Mouse (Mus musculus) hindbrain, embryonic 10.5 days (tissue): ENCODE data around the gene Mrps21. TPM values are rescaled to one million over a fixed set of nuclear protein-coding genes. Genes with fewer than 3 reads are reported as not detected.

Experiments used
- DNase-seq: peaks from one replicate; pipeline ENCODE4 v3.0.0-alpha.2; 2017; ENCODE audit warnings: low spot score
- H3K27ac ChIP-seq: fragments of 300-500 bp; sonication (generic); 2 replicates; pipeline ENCODE4 v1.5.1; 2016; ENCODE audit warnings: mild to moderate bottlenecking, moderate library complexity
- H3K27me3 ChIP-seq: fragments of 300-500 bp; sonication (generic); 2 replicates; pipeline ENCODE4 v1.6.1; 2016; ENCODE audit warnings: mild to moderate bottlenecking; ENCODE audit not compliant: poor library complexity, insufficient read depth, severe bottlenecking
- H3K36me3 ChIP-seq: fragments of 300-500 bp; sonication (generic); 2 replicates; pipeline ENCODE4 v1.6.1; 2016; ENCODE audit warnings: mild to moderate bottlenecking, moderate library complexity
- H3K4me1 ChIP-seq: fragments of 300-500 bp; sonication (generic); replicated peaks from 2 replicates; pipeline ENCODE4 v1.6.1; 2016; ENCODE audit warnings: mild to moderate bottlenecking
- H3K4me3 ChIP-seq: fragments of 300-500 bp; sonication (generic); 2 replicates; pipeline ENCODE4 v1.5.1; 2016; ENCODE audit warnings: mild to moderate bottlenecking, moderate library complexity
- H3K9me3 ChIP-seq: fragments of 300-500 bp; sonication (generic); 2 replicates; pipeline ENCODE4 v1.6.1; 2016; ENCODE audit warnings: mild to moderate bottlenecking, moderate library complexity
- WGBS: fragments of 180-500 bp; shearing (Covaris S2); methylation state at CpG from one replicate; pipeline ENCODE4 v1.1.7; 2016; 5-methylcytosine and 5-hydroxymethylcytosine counted together
- polyA plus RNA-seq: library from polyadenylated mRNA; unstranded; fragments of >200 nt; fragmentation: Nextera tagmentation; extraction: Ambion mirVana; gene quantifications from 2 replicates; pipeline ENCODE4 v1.2.1, GENCODE M21; 2016

The Mrps21 gene
- polyA plus RNA-seq, 1 experiment from 2014 or later = 403 TPM

DNA sequence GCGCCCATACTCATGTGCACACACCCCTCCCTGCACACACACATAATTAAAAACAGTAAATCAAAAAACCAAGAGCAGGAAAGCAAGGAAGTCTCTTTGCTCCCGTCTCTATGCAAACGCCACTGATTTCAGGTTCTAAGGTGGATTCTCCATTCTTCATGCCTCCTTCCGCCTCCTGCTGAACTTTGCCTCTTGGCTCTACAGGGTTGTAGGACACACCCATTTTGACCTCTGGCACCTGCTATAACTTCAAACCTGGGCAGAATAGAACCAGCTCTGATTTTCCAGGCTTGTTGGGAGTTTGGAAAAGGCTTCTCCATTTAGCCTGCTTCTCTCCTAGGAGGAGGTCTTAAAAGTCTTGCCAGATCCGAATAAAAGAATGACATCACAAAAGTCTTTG, 13.1 kb upstream of the Mrps21 start:
- no peak for DNase-seq

DNA sequence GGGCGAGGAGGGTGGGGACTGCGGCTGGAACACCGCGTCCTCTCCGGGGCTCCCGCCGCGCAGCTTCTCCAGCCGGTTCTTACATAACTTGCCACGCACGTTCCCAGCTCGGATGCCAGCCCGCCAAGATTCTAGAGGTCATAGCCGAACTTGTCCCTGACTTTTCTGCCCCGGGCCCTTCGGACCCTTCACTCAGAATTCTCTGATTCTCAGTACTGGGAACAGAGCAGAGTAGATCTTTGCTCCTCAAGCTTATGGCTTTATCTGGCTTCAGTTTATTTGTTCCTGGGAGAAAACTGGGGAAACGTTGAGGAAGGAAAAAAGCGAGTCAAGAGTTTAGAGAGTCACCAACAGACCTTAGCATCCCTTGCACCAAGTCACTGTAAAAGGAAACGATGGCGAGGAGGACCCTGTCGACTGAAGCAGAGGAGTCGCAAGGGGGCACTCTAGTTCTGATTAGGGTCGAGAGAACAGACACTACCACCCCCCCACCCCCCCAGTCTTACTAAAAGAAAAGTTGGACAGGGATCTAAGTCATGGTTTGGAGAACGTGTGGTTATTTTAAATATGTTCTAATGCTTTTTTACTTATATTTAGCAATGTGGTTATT, 11.6 kb upstream of the Mrps21 start:
- H3K36me3 ChIP-seq = no peaks in the 10 kb centered on the region
- peaks cover 3% of the 10 kb centered on the region; the same call in 1 of the 2 replicates for H3K27me3 ChIP-seq
- peak overlapping the region; percentile 81 for H3K27ac ChIP-seq
- peak overlapping the region; percentile 67 for H3K4me3 ChIP-seq
- 2% methylated on average over 24 of the region's 24 CpGs for WGBS
- H3K4me1 ChIP-seq = peaks cover 22% of the 10 kb centered on the region
- no peaks in the 10 kb centered on the region for H3K9me3 ChIP-seq
- peak; percentile 61 for DNase-seq

More for the DNA sequence above, 13.1 kb upstream of the Mrps21 start:
- H3K4me1 ChIP-seq = peaks cover 22% of the 10 kb centered on the region
- no peak overlapping the region for H3K4me3 ChIP-seq
- no peaks in the 10 kb centered on the region for H3K9me3 ChIP-seq
- peaks cover 3% of the 10 kb centered on the region; the same call in 1 of the 2 replicates for H3K27me3 ChIP-seq
- WGBS = 86% methylated on average over 5 of the region's 5 CpGs
- no peaks in the 10 kb centered on the region for H3K36me3 ChIP-seq
- no peak overlapping the region for H3K27ac ChIP-seq

DNA sequence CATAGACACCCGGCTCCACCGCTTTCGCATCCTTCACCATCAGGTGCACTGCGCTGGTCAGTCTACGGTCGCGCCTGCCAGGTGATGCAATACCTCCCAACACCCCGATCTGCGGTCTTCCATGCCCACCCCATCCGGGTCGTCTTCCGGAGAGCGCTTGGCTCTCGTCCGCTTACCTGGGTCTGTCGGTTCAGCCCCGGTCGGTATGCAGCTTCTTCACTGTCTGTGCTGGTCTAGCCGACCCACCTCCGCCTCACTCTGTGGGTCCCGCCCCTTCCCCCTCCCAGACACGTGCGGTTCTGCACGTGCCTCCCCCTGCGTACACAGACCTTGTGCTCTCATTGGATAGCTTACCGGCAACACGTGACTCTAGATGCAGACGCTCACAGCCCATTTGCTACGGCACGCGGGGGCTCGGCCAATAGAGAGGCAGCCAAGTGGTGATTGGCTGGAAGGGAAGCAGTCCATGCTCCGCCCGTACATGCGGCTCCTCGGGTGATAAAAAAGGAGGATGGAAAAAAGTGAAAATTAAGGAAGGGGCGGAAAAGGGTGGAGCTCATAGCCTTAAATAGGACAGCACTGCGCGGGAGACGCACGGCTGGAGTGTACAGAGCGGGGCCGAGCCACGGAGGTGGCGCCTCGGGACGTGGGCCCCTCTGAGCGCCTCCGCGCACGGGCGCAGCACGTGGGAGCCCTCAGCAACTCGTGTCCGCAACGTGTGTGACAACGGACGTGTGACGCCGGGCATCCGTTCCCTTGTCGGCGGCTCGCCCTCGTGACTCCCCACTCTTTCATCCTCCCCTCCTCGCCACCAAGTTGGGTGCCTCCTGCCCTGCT, 10.9 kb upstream of the Mrps21 start, which contains the start of gene Ciart:
TSS of gene Ciart (minus strand) at position 273 of the 837 bp plus-strand sequence.
- DNase-seq = peak; percentile 96

DNA sequence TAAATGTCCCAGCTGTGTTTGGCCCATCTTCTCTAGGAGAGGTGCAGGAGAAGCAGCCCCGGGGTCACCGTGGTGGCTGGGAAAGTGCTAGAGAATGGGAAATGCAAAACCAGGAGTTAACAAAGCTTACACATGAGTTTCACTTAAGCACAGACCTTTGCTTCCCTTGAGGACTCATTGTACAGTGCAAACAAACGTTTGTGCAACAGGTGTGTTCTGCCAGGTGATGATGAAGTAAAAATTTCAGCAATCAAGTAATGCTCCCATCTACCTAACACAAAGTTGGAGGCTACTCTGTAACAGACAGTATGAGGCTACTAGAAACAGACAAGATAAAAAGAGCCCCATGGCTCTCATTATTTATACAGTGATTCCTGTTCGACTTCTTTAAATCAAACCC, 7.7 kb upstream of the Mrps21 start:
- no peaks in the 10 kb centered on the region for H3K36me3 ChIP-seq
- WGBS = 91% methylated on average over 4 of the region's 4 CpGs
- H3K4me1 ChIP-seq = peaks cover 22% of the 10 kb centered on the region
- H3K9me3 ChIP-seq = no peaks in the 10 kb centered on the region
- H3K27me3 ChIP-seq = peaks cover 3% of the 10 kb centered on the region; the same call in 1 of the 2 replicates
- DNase-seq = no peak
- H3K27ac ChIP-seq = no peak overlapping the region
- no peak overlapping the region for H3K4me3 ChIP-seq

More for the DNA sequence above, 10.9 kb upstream of the Mrps21 start, which contains the start of gene Ciart:
- peak within 1 kb of the TSS; percentile 81 for H3K27ac ChIP-seq
- H3K36me3 ChIP-seq = no peaks in the 10 kb centered on the region
- H3K4me1 ChIP-seq = peaks cover 22% of the 10 kb centered on the region
- WGBS = 1% methylated on average over 66 of the region's 66 CpGs
- H3K27me3 ChIP-seq = peaks cover 3% of the 10 kb centered on the region; the same call in 1 of the 2 replicates
- H3K4me3 ChIP-seq = peak within 1 kb of the TSS; percentile 67
- H3K9me3 ChIP-seq = no peaks in the 10 kb centered on the region

DNA sequence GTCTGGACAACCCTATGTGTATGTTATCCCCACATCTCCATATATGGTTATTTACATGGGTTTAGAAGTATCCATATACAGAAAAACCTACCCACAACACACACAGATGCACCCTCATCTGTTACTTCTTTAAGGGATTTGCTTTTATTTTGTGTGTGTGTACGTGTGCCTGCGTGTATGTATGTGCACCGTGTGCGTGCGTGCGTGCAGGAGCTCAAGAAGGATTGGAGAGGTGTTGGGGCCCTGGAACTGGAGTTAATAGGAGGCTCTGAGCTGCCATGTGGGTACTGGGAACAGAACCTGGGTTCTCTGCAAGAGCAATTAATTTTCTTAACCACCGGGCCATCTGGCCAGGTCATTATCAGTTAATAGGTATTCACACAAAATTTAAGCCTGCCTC, 729 bp upstream of the Mrps21 start:
- peaks cover 32% of the 10 kb centered on the region for H3K36me3 ChIP-seq
- H3K9me3 ChIP-seq = no peaks in the 10 kb centered on the region
- no peak for DNase-seq
- H3K27ac ChIP-seq = peak overlapping the region; percentile 62; the same call in 1 of the 2 replicates
- H3K4me1 ChIP-seq = peaks cover 21% of the 10 kb centered on the region
- WGBS = 75% methylated on average over 7 of the region's 7 CpGs
- H3K4me3 ChIP-seq = peak overlapping the region; percentile 80
- no peaks in the 10 kb centered on the region for H3K27me3 ChIP-seq

DNA sequence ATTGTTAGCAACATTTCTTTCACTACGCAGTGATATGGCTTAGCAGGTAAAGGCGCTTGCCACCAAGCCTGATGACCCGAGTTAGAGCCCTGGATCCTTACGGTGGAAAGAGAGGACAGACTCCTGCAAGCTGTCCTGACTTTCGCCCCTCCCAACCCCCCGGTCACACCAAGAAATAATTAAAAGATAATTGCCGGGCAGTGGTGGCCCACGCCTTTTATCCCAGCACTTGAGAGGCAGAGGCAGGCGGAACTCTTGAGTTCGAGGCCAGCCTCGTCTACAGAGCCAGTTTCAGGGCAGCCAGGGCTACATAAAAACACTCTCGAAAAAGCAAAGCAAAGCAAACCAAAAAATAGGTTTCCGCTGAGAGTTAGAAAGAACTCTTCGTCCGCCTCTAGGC, 343 bp downstream of the Mrps21 start:
- DNase-seq = no peak
- H3K4me3 ChIP-seq = peak overlapping the region; percentile 80
- H3K4me1 ChIP-seq = peaks cover 21% of the 10 kb centered on the region
- H3K27me3 ChIP-seq = no peaks in the 10 kb centered on the region
- 9% methylated on average over 15 of the region's 15 CpGs for WGBS
- peaks cover 43% of the 10 kb centered on the region for H3K36me3 ChIP-seq
- no peaks in the 10 kb centered on the region for H3K9me3 ChIP-seq
- H3K27ac ChIP-seq = peak overlapping the region; percentile 89

DNA sequence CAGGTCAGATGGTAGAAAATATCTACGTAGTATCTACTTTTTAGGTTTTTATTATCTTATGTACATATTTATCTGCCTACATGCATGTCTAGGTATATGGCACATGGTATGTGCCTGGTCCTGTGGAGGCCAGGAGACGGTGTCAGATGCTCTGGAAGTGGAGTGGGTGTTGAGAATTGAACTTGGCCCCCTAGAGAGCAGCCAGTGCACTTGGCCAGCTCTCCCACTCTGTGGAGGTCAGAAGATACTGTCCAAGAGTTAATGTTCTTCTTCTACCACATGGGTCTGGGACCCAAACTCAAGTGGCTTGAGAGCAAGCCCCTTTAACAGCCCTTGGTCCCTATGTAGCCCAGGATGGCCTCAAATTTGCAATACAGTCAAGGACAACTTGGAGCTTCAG, 3.9 kb downstream of the Mrps21 start:
- Histone ChIP-seq H3K4me3 (no peak overlapping the region), H3K4me1 (peaks cover 20% of the 10 kb centered on the region), H3K27ac (no peak overlapping the region), H3K36me3 (peaks cover 74% of the 10 kb centered on the region), H3K9me3 (no peaks in the 10 kb centered on the region), H3K27me3 (no peaks in the 10 kb centered on the region)
- no peak for DNase-seq
- 98% methylated on average over 2 of the region's 2 CpGs for WGBS

DNA sequence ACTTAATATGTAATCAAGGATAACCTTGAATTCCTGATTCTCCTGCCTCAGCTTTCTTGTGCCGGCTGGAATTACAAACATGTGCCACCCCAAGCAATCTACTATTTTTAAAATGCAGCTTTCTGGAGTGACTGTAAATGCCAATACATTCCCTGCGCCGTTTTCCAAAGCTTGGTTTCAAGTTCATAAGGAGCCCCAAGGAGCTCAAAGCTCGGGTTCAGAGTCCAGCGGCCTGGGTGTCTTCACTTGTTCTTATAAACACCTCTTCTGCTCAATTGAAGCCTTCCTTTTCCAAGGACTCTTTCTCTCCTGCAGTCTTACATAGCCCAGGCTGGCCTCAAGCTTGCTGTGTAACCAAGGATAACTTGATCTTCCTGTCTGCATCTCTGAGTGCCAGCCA, 5.2 kb downstream of the Mrps21 start:
- Histone ChIP-seq H3K9me3 (no peaks in the 10 kb centered on the region), H3K4me1 (peaks cover 12% of the 10 kb centered on the region), H3K27ac (no peak overlapping the region), H3K27me3 (no peaks in the 10 kb centered on the region), H3K36me3 (peaks cover 86% of the 10 kb centered on the region), H3K4me3 (no peak overlapping the region)
- 92% methylated on average over 5 of the region's 5 CpGs for WGBS
- no peak for DNase-seq

DNA sequence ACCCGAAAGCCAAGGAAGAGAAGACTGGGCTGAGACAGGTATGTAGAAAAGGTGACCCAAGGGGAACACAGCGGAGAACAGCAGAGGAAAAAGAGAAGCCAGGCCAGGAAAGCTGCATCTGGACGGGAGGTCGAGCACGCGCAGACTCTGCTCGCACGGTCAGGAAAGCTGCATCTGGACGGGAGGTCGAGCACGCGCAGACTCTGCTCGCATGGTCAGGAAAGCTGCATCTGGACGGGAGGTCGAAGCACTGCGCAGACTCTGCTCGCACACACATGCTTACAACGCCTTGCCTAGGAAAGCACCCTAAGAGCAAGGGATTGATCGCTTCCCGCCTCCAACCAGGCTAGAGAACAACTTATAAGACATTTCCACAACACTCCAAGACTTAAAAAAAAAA, 5.7 kb downstream of the Mrps21 start:
- 92% methylated on average over 20 of the region's 20 CpGs for WGBS
- Histone ChIP-seq H3K27ac (no peak overlapping the region), H3K9me3 (no peaks in the 10 kb centered on the region), H3K4me1 (peaks cover 7% of the 10 kb centered on the region), H3K27me3 (no peaks in the 10 kb centered on the region), H3K4me3 (no peak overlapping the region), H3K36me3 (peaks cover 86% of the 10 kb centered on the region)
- no peak for DNase-seq

DNA sequence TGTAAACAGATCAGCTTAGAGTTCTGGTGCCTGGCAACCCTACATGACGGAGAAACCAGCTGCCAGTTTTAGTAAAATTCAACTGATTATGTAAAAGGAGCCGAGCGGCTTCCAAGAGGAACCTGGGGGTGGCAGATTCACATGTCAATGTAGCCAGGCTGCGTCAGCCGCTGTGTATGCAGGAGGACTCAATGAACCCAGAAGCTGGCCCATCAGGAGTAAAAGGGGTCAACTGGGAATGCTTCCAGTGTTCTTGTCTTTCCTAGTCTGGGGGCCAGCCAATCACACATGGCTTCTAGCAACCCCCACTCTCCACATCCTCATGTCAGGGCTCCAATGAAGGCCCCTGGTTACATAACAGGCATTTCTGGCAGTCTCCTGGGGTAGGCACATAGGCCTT, 6.3 kb downstream of the Mrps21 start:
- no peak overlapping the region for H3K27ac ChIP-seq
- peaks cover 82% of the 10 kb centered on the region for H3K36me3 ChIP-seq
- no peak for DNase-seq
- H3K9me3 ChIP-seq = no peaks in the 10 kb centered on the region
- H3K4me3 ChIP-seq = no peak overlapping the region
- peaks cover 2% of the 10 kb centered on the region for H3K4me1 ChIP-seq
- H3K27me3 ChIP-seq = no peaks in the 10 kb centered on the region
- WGBS = 95% methylated on average over 5 of the region's 5 CpGs

DNA sequence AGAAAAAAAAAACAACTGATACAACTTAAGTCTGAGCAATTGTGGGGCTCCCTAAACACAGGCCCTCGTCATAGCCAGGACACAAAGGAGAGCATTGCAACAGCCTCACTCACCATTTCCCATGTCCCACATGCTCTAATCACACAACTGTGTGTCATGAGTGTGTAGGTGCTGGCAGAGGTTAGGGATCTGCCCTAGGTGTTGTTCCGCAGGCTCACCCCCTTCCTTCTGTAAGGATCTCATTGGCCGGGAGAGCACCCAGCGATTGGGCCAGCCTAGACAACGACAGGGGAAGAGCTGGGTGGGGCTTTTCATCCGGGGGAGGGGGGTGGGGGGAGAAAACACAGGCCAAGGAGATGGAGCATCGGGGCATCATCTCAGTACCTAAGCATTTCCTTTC, 7.7 kb downstream of the Mrps21 start:
- Histone ChIP-seq H3K27ac (no peak overlapping the region), H3K4me1 (no peaks in the 10 kb centered on the region), H3K27me3 (no peaks in the 10 kb centered on the region), H3K4me3 (no peak overlapping the region), H3K36me3 (peaks cover 69% of the 10 kb centered on the region), H3K9me3 (no peaks in the 10 kb centered on the region)
- 81% methylated on average over 7 of the region's 7 CpGs for WGBS
- DNase-seq = no peak

DNA sequence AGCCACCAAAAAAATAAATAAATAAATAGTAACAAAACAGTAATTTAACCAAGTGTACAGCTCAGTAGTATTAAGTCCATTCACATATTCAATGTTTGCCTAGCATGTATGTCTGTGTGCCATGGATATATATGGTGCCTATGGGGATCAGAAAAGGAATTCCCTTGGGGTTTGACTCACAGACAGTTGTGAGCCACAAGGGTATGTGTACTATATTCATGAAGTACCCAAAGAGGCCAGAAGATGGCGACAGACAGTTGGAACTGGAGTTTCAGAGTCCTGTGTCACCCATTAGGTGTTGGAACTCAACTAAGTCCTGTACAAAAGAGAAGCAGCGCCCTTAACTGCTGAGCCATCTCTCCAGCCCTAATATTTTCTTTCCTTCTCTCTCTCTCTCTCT, 9.5 kb downstream of the Mrps21 start:
- 39% methylated on average over 2 of the region's 2 CpGs for WGBS
- Histone ChIP-seq H3K4me1 (no peaks in the 10 kb centered on the region), H3K4me3 (no peak overlapping the region), H3K9me3 (no peaks in the 10 kb centered on the region), H3K27me3 (no peaks in the 10 kb centered on the region), H3K36me3 (peaks cover 51% of the 10 kb centered on the region), H3K27ac (no peak overlapping the region)
- DNase-seq = peak; percentile 50

DNA sequence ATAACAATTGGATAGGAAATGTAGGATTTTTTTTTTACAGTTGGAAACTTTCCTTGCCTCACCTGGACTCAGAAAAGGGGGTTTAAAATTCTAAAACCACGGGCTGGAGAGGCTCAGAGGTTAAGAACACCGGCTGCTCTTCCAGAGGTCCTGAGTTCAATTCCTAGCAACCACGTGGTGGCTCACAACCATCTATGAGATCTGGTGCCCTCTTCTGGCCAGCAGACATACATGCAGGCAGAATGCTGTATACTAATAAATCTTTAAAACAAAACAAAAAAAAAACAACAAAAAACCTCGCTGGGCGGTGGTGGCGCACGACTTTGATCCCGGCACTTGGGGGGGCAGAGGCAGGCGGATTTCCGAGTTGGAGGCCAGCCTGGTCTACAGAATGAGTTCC, 10.1 kb downstream of the Mrps21 start:
- no peak for DNase-seq
- Histone ChIP-seq H3K36me3 (peaks cover 45% of the 10 kb centered on the region), H3K27ac (no peak overlapping the region), H3K4me3 (no peak overlapping the region), H3K9me3 (no peaks in the 10 kb centered on the region), H3K4me1 (no peaks in the 10 kb centered on the region; the same call in 1 of the 2 replicates), H3K27me3 (no peaks in the 10 kb centered on the region)
- 78% methylated on average over 10 of the region's 10 CpGs for WGBS
